Mouse (Mus musculus) T-cell, adult 2 months (primary cell): Measurements from ENCODE around the gene Aox4.

ENCODE experiments used
- DNase-seq: peaks from one replicate; pipeline ENCODE4 v3.0.0; 2022; ENCODE audit warnings: low spot score

Gene Aox4

DNA sequence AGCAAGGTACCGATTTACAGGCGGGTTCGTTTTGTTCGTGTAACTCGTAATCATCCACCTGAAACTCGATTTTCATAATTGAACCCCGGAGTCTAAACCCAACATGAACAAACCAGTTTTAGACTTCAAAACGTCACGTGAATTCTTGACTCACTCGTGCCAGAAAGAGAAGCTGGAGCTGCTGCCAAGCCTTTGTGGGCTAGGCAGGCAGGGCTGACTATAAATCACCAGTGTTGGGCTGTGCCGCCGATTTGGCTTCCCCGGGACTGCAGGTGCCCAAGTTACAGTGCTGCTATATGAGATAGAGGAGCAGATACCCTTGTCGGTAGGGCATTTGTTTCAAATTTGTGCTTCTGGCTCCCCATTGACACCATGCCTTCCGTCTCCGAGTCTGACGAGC lies at the start of gene Aox4:
TSS of gene Aox4 (plus strand) at position 195 of the 400 bp plus-strand sequence.
- no peak for DNase-seq

DNA sequence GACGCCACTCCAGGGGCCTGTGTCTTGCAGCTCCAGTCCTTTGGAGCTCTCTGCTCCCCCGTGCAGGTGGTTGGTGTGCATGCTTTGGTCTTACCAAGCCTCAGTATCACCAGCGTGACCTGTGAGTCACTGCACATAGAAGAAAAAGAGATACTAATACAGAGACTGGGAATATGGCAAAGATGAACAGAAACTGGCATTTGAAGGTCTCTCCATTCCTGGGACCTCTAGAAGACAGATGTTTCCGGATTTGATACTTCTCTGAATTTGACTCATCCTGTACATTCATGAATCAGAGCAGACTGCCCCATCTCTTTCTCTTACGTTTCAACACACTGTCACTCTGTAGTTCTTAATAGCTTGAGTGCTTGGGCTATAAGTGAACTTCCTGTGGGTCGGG lies 40.3 kb upstream of the Aox4 start:
- no peak for DNase-seq

DNA sequence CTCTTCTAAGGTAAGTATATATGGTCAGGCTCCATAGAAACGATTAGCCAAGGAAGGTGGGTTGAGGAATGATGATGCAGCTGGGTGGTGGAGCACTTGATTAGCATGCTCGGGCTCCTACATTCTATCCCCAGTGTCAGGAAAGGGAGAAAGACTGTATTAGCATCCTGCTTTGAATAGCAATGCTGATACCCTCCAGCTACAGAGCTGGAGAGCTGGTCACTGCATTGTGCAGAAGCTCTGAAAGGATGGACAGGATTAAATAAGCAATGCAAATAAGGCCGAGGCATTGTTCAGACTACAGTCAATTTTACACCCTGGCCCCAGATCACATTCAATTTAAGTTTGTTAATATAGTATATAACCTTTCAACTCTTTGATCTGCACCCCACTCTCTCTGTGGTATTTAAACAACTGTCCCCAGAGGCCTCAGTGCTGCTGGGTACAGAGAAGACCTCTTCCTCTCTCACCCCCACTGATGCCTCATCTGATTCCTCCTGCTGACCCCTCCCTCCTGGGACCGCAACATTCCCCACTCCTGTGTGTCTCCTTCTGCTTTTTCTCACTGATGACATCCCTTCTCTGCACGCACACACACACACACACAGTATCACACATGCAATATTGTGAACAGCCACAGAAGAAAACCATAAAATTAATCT lies 21.6 kb upstream of the Aox4 start:
- DNase-seq: no peak

DNA sequence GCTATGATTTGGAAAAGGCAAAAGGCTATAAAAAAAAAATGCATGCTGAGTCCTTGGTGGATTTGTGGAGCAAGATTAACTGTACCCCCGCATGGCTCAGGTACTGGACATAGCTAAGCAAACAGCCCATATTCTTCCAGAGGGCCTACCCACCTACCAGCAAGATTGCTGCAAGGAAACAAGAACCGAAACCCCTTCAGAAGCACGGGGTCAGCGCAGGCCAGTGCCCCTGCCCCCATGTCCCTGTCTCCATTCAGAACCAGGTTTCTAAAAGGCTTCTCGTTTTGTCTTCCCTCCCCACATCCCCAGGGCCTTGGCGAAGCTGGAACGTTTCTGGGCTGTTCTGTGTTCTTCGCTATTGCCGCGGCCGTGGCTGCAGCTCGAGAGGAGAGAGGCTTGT lies 15.9 kb upstream of the Aox4 start:
- DNase-seq: no peak

DNA sequence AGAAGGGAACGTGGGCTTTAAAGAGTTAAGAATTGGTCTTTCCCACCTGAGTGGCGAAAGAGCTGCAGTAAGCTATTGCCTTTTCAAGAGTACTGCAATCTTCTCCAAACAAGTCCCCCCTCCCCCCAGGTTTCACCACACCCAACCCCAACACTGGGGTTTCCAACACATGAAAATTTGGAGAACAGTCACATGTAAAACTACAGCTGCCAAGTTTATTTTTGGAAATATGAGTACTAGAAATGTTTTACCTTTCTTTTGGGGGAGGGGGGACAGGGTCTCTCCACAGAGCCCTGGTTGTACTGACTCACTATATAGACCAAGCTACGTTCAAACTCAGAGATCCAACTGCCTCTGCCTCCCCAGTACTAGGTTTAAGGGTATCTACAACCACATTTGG lies 15.2 kb upstream of the Aox4 start:
- DNase-seq: no peak

DNA sequence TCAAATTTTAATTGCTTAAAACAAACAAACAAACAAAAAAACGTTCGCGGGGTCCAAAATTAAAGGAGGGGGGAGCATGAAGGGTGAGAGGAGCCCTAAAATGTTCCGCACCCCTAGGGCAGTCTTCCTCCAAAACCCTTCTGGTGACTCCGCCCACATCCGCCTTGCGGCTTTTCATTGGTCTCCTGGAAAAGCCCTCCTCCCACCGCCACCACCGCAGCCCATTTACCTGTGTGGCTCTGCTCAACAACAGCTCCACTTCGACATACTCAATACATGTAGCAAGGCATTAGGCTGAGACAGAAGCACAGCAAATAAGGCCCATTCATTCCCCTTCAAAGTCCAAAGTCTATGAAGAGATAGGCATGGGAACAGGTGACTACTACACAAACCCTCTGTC lies 14.7 kb upstream of the Aox4 start:
- DNase-seq: peak; percentile 67

DNA sequence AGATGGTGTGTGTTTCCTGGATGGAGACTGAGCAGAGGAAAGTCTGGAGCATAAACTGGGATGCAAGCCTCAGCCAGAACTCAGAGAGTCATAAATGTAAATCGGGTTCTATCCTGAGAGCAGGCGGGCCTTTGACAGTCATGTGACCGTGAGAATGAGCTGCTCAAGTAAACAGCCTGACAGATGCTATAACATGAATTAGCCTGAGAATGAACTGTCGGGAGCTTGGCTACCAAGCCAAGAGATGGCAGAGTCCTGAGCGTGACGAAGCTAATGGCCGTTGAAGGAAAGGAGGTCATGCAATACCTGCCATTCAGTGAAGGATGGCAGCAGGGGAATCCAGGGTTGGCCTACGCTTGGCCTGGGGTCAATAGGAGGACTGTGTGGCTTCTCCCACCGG lies 13.2 kb upstream of the Aox4 start:
- no peak for DNase-seq

DNA sequence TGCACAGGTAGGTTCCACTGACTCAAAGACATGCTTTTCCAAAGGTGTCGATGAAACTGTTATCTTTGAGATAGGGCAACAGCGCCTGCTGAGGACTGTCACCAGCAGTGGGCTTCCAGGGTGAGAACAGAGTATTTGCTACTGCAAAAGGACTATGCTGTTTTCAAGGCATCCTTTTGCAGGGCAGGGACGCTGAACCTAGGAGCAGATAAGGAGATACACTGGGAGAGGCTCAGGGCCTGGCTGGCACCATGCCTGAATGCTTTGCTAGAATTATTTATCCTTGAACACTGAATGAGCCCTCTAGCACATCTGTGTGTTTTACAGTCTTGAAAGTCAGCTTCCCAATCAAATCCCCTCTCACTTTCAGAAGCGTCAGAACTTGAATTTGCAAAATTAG lies 11.8 kb upstream of the Aox4 start:
- no peak for DNase-seq

DNA sequence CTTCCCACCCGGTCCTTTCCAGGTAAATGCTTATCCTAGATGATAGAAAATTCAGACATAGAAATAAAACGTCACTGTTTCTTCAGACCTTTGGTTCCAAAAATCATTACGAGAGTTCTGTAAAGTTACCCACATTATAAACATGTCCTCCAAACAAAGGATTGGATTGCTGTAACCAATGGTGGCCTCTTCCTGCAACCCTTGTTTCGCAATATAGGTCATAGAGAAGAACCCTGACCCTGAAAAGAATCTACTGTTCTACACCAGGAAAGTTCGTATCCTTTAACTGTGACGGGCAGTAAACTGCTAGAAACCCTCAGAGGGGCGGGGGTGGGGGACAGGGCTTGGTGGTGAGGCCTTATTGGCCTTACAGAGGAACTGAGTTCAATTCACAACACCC lies 2.6 kb downstream of the Aox4 start:
- no peak for DNase-seq

DNA sequence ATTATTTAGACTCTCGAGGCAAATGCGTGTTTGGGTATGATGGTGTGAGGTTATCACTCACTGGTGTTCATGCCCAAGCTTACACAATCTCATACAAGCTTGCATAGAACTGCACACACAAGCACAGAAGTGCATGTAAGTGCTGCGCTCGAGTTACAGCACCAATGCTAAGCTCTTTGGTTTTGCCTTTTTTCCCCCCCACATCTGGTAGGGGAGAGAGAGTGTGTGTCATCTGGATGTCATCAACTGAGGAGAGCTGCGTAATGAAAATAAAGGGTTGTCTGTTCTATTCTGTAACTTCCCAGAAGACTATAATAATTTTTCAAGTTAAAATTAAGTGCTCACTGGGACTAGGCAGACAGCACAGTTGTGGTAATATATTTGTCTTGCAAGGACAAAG lies 3.6 kb downstream of the Aox4 start:
- no peak for DNase-seq

DNA sequence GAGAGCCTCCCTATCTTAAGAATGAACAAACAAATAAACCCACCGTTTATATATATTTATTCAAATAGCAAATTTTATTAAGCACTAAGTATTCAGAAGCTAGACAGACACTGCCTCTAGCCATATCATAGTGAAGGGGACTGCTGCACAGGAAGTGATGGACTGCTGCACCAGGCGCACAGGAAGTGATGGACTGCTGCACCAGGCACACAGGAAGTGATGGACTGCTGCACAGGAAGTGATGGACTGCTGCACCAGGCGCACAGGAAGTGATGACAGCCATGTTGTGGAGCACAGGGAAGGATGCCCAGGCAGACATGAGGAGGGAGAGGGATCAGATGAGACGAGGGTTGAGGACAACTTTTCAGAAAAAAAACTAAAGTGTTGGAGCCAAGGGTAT lies 5.2 kb downstream of the Aox4 start:
- DNase-seq: no peak

DNA sequence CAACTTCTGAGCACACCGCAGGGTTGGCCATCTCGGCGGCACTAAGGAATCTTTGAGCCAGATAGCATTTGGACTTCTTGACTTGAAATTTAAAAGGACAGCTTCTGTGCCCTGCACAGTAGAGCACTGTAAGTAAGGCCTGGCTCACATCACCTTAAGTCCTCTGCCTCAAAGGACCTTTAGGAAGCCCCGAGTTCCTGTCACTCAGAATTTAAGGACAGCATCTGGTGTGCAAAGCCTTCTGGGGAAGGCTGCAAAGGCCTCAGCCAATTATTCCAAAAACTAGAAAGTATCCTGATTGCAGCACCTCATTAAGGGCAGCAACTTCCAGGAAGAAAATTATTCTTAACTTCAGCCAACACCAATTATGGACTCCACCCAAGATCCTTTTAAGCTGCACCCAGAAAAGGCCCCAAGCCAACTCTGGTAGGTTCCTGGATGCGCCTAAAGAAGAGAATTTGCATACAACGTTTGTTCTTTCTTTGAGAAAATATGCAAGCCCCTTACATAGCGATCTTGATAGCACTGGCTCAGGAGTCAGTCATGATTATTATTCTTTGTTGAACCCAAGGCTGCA lies 5.8 kb downstream of the Aox4 start:
- DNase-seq: no peak

DNA sequence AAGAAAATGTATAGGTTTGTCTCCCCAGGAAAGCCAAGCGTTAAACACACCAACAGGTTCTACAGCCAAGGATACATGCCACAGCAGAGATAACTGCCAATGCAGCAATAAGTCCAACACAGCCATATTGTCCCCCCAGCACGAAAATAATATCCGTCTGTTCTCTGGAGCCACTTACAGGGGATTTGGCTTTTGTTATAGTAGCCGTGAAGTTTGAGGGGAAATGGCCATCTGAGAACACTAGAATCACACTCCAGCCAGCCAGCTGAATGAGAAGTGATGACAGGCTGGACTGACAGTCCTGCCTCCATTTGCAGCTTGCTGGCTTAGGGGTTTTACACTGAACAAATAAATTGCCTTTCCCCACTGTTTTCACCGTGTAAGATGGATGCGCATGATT lies 10.9 kb downstream of the Aox4 start:
- no peak for DNase-seq

DNA sequence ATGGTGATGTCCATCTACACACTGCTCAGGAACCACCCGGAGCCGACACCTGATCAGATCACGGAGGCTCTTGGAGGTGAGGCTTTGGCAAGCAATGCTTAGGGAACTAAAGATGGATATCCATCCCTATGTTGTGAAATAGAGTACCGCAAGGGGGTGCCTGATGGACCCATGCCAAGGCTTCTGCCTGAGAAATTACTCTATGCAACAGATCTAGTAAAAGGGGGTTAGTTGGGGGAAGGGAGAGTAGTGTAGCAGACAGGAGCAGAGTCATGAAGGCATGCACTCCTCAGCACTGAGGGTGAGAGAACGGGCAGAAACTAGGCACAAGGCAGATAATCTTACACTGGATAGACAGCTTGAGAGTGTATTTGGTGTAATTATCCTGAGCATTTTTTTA lies 11.7 kb downstream of the Aox4 start:
- DNase-seq: no peak

DNA sequence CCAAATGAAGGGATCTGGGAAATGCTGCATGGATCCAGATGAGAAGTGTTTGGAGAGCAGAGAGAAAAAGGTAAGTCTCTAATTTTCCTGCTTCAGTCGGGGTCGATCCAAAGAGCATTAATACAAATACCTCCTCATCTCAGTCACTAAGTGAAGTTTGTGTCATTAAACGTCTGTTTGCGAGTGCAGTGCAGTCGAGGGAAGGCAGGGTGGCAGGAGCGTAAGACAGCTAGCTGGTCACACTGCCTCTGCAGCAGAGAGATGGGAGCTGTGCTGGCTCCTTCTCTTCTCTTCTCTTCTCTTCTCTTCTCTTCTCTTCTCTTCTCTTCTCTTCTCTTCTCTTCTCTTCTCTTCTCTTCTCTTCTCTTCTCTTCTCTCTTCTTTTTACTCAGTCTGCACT lies 17.9 kb downstream of the Aox4 start:
- no peak for DNase-seq

DNA sequence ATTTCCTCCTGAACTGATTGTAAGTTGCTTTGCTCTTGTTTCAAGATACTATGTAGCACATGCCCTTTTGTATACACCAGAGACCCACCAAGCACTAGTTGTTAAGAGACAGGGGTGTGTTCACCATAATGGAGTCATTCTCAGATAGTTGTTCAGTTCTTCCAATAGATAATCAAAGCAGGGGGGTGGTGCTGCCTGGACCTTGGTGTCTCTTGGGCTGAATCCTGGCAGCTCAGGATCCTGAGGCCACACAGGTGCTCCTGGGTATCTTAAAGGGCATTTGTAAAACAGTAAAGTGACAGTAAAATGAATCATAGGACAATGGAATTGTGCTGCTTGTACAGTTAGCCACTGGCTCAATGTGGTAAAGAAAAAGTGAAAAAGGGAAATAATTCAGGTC lies 18.7 kb downstream of the Aox4 start:
- DNase-seq: no peak

DNA sequence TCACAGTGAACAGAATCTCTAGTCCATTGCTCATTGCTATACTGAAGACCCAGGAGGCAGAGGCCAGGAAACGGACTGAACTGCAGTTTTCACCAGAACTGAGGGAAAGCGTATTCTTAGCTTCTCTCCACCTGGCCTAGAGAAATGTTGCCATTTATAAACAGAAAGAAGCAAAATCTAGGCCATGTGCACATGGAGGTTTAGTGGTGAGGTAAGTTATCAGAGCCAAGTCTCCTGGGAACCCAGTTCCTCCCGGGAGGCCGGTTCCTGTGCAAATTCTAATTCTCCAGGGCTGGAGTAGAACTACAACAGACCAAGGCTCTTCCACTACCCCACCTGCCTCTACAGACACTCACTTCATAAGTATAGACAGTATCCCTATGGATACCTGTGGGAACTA lies 19.6 kb downstream of the Aox4 start:
- DNase-seq: no peak

DNA sequence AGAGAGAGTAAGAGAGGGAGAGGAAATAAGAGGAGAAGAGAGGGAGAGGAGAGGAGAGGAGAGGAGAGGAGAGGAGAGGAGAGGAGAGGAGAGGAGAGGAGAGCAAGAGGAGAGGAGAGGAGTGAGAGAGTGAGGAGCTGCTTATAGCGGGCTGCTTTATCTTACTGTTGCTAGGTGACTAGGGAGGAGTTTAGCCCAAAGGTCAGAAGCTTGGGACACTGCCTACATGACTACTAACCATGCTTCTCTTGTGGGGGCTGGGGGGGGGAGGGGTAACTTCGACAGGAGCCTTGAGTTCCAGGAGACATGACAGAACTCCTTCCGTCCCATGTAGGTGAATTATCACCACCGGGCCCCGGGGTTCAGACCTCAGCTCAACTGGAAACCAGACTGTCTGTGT lies 20.3 kb downstream of the Aox4 start:
- no peak for DNase-seq

DNA sequence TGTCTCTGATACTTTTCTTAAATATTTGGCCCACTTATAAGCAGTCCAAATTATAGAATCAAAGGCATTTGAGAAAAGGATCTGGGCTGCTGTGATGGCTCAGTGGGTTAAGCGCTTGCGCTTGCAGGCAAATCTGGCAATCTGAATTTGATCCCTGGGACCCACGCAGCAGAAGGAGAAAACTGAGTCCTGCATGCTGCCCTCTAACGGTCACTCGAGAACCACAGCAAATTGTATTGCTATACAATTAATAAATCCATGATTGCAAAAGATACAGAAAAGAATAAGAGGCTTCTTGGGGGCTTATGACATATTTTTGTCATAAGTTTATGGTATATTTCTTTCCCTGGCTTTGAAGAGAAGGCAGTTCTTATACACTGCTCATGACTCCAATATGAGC lies 25.2 kb downstream of the Aox4 start:
- DNase-seq: no peak

DNA sequence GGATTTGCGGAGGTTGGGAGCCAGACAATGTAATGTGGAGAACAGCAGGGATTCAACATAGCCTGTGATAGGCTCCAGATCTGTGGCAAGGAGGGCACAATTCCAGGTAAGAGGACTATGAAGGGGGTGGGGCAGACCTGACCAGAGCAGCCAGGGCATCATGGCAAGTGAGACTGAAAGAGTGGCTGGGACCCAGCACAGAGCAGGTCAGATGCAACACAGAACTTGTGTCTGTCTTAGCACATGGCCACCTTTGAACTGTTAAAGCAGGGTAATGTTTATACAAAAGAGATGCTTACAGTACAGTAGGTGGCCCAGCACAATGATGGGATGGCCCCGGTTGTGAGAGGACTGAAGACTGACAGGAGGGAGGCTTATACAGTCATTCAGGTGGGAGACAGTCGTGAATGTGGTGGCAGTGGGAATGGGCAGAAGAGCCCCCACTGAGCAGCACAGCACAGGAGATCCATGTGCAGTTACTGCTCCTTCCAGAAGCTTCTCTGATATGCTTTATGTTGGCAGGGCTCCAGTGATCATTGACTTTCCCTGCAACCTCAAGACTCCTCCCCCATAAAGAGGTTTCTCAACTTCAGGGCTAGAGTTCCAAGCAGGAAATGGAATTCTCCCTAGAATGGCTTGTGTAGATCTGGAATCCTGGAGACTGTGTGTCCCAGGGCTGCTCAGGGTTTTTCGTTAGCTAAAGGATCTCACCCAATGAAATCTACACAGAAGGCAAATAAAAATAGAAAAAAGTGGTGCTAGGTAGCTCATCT lies 27.5 kb downstream of the Aox4 start:
- DNase-seq: no peak

DNA sequence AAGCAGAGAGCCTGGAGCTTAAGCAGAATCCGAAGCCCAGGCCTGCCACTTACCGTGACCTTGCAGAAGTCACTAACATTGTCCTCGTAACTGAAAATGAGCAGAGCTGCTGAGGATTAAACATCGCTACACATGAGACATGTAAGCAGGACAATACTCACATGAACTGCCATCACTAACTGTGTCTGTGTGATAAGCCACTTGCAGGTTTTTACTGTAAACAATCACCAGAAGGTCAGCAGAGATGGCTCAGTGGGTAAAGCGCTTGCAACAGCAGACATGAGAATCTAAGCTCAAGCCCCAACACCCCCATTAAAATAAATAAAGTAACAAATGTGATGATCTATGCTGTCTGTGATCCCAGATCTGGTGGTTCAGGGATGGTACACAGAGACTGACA lies 28.2 kb downstream of the Aox4 start:
- DNase-seq: no peak

DNA sequence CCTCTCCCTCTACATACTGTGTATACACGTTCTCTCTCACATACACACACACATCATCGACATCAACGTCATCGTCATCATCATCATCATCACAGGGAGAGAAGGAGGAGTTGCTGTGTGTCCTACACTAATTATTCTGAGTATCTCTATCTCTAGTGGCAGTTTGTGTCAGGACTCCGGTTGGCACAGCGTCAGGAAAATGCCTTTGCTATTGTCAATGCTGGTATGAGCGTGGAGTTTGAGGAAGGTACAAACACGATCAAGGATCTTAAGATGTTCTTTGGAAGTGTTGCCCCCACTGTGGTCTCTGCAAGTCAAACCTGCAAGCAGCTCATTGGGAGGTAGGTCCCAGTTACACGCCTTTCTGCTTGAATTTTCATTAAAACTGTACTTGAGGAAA lies 28.8 kb downstream of the Aox4 start:
- no peak for DNase-seq

DNA sequence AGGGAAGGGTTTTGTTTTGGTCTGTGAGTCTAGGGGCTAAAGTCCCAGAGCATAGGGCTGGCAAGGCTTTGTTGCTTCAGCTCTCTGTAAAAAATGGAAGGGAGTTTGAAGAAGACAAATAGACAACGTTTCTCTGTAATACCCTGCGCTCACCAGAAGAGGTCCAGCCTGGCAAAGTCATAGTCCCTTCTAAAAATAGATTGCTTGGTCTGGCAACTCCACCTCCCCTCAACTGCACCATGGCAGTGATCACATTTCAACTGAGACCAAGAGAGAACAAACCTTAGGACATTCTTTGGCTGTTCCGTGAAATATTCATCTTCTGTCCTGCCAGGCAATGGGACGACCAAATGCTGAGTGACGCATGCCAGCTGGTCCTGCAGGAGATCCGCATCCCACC lies 30.1 kb downstream of the Aox4 start:
- no peak for DNase-seq

DNA sequence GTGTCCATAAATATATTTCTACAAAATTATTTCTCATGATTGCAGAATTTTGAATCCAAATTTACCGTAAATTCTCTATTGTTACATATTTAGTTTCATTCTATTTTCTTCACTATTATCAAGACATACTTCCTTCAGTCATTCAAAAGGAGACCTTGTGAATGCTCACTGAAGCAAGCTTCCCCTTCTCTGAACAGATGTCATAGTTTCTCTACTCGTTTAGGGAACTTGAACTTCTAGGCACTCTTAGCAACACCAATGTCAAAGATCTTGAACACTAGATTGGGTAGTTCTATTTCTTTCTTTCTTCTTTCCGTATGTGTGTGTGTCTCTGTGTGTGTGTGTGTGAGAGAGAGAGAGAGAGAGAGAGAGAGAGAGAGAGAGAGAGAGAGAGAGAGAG lies 34.3 kb downstream of the Aox4 start:
- DNase-seq: no peak
